Mouse (Mus musculus) bone marrow macrophage, adult 2 months (primary cell): Measurements from ENCODE around the gene Hist1h3b.
"Not testable (repeated sequence)": the region's sequence is repeated elsewhere in the genome, so short reads cannot be mapped to it uniquely, and the experiment has no call there.

ENCODE experiments used
- CTCF ChIP-seq: IDR thresholded peaks from 2 replicates; pipeline ENCODE4 v1.5.1; 2012; ENCODE audit warnings: low read depth, mild to moderate bottlenecking, low read length, moderate library complexity
- POLR2A ChIP-seq: IDR thresholded peaks from 2 replicates; pipeline ENCODE4 v1.6.1; 2012; ENCODE audit warnings: mild to moderate bottlenecking, low read depth, low read length, borderline replicate concordance

DNA sequence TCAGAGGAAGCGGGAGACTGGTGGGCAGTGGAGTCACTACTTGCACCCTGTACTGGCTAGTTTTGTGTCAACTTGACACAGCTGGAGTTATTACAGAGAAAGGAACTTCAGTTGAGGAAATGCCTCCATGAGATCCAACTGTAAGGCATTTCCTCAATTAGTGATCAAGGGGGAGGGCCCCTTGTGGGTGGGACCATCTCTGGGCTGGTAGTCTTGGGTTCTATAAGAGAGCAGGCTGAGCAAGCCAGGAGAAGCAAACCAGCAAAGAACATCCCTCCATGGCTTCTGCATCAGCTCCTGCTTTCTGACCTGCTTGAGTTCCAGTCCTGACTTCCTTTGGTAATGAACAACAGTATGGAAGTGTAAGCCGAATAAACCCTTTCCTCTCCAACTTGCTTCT lies 49.3 kb upstream of the Hist1h3b start:
- TF ChIP-seq POLR2A, CTCF: not testable (repeated sequence)
